Mouse (Mus musculus): ENCODE data around the gene Slc24a3.

Slc24a3 gene

DNA sequence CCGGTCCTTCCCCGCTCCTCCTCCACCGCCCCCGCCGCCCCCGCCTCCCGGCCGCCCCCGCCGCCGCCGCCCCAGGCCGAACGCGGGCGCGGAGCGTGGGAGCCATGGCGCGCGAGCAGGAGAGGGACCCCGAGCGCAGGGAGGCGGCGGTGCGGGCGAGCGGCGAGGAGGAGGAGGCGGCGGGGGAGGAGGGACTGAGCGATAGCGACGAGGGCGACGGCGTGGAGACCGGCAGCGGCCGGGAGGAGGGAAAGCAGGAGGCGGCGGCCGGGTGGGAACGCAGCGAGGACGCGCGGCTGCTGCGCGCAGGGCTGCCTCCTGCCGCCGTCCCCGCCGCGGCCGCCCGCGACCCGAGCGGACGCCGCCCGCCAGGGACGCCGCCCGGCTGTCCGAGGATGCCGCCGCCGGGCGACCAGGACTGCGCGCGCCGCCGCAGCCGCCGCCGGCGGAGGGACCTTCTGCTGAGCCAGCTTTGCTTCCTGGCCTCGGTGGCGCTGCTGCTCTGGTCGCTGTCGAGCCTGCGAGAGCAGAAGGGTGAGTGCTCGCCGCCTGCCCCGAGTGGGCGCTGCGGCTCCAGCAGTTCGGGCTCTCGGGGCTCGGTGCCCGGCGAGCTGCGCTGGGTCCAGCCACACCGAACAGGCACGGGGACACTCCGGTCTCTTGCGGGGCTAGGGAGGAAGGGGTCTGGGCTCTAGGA lies at the start of gene Slc24a3:
Slc24a3 (plus strand) TSS at position 91 of the 697 bp plus-strand sequence.
- DNase-seq: peak; percentile 78 to 85

DNA sequence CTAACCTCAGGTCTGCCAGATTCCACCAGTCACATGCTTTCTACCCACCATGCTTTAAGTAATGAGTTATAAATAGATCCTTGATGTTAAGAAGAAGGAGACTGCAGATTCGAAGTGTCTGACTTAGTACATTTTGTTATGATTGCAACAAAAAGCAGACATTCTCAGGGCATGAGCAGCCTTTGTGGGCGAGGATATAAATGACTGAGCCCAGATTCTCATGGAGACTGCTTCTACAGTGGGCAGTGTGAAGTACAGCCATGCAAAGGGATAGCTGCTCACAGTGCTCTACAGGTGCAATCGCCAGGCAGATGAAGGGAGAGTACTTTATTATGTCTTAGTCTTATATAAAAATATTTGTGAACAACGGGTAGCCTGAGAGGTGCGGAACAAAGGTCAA lies 49.8 kb upstream of the Slc24a3 start:
- no peak for DNase-seq

DNA sequence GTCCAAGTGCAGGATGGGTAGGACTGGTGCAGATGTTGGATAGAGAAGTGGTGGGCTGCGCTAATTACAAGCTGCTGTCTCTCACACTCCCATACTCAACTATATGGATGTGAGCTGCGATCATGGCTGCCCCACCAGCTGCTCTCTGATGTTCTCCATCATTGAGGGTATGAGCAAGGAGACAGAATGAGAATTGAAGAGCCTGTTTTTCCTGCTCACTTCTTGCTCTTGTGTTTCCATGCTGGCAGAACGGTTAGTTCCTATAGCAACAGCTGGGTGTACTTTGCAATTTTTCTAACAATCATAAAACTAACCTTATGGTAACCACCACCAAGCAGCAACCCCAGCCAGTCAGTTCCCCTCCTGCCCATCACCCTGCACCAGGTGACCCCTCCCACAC lies 39.8 kb upstream of the Slc24a3 start:
- no peak for DNase-seq

DNA sequence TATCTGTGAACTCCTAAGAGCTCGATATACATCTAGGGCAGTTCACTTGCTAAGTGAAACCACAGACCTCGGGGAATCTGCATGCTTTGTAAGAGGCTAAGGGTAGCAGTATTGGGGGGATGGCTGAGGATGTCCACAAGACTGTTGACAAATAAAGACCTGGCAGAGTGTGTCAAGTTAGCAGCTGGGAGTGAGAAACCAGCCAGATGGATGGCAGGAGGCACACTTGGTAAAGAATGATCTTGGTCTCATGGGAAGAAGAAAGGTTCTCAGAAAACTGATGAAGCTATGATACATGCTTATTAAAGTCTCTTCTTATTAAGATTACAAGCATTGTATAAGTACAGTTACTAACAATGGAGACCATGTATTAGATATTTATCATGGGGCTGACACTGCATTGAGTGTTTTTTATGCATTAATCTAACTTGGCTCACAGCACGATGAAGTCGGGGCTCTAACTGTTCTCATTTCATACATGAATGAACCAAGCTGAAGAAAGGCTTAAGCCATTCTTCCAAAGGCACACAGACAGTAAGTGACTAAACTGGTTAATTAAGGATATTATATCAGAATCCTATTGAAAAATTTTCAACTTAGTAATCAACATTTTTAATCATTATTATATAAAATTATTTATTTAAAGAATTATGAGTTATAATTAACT lies 30.8 kb upstream of the Slc24a3 start:
- DNase-seq: no peak

DNA sequence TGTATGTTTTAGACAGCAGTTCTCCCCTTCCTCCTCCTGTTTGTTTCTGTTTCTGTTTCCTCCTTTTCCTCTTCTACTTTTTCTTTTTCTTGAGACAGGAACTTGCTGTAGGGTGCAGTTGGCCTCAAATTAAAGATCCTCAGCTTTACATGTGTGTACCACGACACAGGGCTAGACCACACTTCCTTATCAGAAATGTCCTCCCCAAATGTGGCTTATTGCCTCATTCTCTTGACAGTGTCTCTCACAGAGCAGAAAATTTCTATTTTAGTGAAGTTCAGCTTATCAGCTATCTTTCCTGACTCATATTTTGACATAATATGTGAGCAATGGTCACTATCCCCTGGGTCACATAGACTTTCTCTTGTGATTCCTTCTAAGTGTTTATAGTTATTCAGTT lies 17.1 kb upstream of the Slc24a3 start:
- no peak for DNase-seq

DNA sequence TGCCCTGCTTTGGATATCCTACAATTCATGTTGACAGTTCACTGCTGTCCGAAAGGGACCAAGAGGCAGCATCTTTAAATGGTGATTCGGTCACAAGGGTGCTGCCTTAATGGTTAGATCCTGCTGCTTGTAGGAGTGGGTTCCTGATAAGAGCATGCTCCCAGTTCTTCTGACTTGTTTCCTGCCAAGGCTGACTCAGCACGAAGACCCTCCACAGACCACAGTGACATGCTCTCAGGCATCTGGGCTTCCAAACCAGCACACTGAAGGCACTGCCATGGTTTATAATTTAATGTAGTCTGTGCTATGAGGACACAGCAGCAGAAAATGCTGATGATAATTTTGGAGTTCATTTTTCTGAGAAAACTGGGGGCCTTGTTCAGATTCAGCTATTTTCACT lies 16.7 kb upstream of the Slc24a3 start:
- DNase-seq: no peak

DNA sequence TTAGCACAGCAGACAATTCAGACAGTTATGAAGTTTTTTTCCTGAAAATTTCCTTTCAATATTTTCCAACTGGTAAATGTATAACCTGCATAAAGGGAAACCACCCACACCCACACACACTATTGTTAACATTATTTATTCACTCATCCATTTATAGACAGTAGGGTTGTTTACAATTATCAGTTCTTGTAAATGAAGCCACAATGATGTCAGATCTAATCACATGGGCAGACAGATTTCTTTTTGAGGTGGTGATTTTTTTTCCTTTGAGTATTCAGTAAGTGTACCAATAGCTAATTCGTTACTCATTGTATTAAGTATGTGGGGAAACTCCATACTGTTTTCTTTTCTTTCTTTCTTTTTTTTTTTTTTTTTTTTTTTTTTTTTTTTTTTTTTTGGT lies 15.3 kb upstream of the Slc24a3 start:
- DNase-seq: no peak

DNA sequence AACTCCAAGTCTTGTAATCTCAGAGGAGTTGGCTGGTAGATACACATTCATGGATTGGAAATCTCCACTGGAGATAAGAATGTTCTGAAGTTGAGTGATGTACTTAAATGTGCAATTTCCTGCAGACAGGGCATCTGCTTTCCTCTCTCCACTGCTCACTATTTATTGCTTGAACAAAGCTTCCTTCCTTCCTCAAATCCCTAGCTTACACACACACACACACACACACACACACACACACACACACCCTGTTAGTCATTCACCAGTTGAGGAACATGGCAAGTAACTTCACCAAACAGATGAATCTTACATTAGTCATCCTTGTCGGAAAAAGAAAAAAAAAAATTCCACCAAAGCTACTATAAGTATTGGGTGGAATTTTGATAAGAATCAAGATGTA lies 8.6 kb upstream of the Slc24a3 start:
- no peak for DNase-seq

DNA sequence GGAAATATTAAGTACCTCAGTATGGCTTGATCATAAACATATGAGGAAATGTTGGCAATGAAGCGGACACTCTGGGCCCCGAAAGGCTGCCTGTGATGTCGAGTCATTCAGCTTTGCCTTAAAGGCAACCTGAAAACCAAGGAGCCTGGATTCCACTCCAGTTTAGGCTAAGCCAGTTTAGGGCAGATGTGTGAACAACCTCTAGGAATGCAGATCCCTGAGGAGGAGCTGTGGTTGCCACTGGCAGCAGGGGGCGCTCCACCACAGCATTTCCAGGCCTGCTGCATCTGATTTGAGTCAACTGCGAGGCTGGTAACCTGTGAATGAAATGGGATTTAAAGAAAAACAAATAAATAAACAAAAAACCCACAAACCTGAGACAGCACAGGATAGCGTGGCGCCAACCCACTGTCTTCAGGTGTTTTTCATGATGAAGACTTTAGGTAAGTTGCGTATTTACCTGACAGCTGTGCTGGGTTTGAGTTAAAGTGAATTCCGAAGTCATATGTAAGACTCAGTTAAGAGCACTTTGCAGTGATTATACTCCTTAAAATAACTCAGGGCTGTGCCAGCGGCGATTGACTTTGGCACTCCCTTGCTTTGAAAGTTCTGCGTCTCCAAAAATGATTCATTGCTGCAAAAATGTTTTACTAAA lies 6.4 kb upstream of the Slc24a3 start:
- DNase-seq: peak; percentile 88 to 89

DNA sequence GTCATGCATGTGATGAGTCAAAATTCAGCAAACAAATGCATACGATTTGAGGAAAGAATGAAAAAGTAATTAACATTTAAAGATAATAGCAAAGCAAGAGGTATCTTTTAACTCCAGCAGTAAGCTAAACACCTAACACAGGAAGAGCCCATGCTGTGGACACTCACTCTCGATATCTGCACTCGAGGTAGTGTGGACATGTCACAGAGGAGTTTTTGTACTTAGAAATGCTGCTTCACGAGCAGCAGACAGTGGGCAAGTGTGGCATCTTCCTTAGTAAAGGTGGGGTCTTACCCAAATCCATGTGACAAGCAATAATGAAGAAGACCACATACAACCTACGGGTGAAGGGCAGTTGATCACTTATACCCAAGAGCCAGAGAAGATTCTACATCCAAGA lies 3.5 kb upstream of the Slc24a3 start:
- no peak for DNase-seq

DNA sequence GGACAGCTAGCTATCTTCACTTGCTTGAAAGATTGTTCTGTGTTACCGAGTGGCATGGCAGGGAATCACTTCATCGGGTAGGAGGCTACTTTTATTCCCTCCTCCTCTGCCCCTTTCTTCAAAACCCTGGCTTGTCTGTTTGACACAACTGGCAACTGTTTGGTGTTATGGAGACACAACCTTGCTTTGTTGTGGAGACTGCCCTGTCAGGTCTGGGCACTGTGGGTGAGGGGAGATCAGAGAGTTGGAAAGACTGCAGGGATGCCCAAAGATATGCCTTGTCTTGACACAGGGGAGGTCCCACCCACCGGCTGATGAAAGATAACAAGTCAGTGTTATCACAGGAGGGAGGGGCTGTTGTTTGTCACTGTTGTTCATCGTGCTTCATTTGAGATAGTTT lies 3.0 kb upstream of the Slc24a3 start:
- no peak for DNase-seq

DNA sequence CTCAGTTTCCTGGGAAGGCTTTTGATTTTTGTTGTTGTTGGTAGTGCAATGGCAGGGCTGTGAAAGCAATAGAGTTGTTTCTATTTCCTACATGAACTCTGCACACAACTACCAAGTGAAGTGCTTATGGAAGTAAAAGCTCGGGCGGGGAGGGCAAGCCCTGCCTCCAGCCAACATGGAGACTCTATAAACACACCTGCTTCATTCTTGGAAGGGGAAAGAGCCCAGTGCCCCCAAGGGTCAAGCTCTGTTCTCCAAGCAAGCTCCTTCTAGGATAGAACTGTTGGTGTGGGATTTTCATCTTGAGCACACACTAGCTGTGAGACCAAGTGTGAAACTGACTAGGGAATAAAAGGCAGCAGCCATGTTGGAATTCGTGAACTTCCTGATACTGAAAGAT lies 2.5 kb upstream of the Slc24a3 start:
- no peak for DNase-seq

DNA sequence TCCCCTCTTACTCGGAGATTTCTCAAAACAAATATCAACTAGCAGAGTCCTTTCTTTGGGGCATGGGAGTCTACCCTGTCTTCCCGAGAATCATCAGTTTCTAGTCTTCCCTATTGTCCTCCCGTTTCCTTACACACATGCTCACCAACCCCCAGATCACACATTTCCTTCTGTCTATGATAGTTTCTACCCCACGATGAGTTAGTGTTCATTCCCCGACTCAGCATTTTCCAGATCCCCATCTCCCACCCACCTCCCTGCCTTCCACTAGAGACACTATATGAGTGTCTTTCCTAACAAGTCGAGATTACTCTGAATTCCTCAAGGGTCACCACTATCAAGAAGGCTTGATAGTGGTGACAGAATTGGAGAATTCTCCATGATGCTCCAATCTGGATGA lies 1.7 kb upstream of the Slc24a3 start:
- DNase-seq: no peak

DNA sequence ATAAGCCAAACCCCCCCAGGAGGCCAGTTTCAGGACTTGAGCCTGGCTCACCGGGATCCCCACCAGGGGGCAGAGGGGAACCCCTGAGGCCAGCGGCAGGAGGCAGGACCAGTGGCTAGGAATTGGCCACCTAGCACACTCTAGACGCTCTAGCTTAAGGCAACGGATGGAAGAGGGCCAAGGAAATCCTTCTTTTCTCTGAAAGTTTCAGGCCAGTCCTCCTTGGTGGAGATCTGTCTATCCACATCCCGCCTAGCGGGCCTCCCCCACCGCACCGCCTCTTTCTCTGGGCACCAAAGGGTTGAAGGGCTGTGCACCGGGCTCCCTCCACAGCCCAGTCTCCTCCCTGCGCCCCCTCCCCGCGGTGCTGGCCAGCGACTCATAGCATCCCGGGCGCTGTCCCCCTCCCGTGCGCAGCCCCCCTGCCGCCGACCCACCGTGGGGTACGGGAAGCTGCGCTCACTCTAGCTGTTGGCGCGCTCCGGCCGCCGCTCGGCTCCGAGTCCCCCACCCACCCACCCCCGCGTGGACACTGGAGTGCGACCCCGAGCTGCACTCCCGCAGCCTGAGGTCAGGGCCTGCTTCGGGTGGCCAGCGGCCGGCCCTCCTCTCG lies 397 bp upstream of the Slc24a3 start:
- peak; percentile 31 to 58 for DNase-seq

DNA sequence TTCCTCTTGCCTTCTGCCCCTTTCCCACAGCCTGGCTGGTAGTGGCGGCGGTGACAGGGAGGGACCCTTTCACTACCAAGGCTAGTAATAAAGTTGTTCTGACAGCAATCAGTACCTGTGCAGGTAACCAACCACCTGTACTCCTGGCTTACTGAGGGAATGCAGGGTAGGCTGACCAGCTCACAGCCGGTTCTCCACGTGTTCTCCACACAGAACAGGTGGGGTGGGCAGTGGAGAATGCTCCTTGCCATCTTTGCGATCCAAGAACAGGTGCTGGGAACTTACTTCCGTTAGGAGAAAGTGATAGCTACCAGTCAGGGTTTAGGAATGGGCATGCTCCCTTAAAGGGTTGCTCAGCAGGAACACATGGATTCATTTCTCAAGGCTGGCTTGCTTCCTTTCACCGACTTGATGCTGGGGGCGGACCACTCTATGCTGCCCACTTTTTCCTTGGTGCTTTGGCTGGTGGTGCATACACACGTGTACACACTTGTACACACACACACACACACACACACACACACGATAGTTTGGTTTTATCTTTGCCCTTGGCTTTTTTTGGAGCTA lies 934 bp downstream of the Slc24a3 start:
- no peak for DNase-seq

DNA sequence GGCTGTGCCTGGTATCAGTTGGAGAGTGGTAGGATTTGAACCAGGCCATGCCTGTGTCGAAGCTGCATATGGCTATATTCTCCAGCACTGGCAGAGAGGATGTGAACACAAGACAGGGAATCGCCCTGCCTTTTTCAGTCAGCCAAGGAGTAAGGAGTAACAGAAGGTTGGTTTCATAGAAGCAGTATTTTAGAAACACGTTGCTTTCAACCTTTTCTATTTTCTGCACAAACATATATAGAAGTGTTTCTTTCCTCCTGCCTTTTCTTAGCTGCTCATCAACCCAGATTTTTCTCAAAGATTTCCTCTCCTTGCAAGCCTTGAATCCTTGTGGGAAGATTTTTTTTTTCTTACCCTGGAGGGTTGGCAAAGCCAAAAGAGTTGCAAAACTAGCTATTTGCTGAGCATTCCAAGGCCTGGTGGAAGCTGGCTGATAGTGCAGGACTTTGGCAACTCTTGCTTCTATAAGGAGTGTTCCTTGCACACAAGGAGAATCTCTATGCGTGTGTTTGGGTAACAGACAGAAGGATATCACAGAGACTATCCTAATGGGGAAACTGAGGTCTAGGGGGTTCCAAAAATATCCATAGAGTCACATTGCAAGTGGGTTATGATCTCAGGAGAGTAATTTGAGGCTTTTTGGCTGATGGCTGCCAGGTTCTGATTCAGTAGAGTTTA lies 5.6 kb downstream of the Slc24a3 start:
- DNase-seq: no peak

DNA sequence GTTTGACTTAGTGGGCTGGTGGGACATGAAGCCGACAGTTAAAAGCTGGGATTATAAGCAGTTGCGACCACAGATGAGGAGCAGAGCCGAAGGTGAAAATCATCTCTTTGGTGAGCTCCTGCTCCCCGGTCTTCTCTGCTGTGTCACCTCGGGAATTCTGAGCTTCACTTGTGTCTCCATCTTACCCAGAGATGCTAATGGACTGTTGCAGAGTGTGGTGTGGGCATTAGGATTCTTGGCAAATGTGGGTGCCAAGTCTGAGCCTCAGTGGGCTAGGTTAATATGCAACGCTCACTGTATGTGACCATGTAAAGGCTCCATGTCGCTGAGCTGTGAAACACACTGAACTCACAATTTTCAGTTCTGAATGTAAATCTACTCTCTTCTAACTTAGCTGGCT lies 7.5 kb downstream of the Slc24a3 start:
- no peak for DNase-seq

DNA sequence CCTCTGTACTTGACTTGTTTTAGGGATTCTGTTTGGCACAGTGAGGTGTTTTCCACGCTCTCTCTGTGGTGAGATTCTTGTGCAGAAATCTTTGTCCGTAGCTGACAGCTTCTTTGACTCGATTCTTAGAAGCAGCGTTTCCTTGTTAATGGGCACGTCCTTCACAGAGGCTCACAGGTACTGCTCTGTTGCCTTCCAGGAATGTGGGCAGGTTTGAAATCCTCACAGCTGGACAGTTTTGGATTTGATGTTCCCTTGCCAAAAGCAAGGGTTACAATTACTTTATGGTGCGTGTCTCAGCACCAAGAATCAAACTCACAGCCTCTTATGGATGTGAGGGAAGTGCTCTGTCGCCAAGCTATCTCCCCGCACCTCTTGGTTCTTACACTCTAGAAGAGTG lies 14.9 kb downstream of the Slc24a3 start:
- DNase-seq: no peak

DNA sequence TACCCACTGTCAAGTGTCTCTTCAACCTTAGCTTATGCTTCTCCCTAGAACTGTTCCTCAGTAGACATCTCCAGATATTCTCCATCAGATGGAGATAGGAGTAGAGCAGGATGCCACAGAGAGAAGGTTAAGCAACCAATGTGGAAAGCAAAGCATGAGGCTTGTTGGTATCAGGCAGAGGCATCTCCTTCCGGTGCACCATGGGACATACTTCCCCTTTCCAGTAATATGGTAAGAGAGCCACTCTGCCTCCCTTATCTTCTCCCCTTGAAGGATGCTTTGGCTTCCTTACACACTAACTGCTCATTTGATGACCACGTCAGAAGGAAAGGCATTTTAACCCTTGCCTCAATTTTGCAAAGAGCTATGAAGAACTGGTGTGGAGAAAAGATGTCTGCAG lies 21.3 kb downstream of the Slc24a3 start:
- no peak for DNase-seq

DNA sequence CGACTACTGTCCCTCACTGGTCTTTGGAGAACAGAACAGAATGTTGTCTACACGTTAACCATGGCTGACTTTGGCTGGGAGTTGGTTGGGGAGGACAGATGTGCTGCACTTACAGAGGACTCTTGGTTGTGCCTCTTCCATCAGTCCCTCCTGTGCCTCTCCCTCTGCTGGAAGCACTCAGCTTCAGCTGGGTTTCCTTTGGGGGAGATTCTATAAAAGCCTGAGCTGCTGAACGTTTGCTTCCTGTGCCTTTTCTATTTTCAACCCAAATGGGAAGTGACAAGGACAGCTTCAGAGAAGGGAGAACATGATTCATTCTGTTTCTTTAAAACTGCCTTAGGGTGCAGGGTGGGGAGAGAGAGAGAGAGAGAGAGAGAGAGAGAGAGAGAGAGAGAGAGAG lies 28.5 kb downstream of the Slc24a3 start:
- DNase-seq: no peak

DNA sequence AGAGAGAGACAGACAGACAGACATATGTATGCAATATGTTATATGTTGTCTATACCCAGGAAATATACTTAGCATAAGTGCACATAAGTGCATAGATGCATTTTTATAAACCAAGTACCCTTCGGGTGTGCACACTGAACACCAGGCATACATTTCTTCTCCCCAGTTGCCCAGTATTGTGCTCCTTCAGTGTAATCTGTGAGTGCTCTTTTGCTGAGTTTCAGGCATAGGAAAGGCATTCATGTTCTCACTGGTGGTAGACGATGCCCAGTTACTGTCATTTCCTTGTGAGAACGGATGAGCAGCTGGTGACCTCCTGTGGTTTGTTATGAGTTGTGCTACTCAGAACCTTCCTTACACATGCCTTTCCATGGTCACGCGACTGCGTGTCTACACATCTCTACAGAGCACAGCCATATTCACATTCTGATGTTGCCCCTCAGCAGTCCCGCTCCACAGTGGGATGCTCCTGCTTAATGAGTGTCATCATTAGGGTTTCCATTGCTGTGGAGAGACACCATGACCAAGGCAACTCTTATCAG lies 29.0 kb downstream of the Slc24a3 start:
- no peak for DNase-seq

DNA sequence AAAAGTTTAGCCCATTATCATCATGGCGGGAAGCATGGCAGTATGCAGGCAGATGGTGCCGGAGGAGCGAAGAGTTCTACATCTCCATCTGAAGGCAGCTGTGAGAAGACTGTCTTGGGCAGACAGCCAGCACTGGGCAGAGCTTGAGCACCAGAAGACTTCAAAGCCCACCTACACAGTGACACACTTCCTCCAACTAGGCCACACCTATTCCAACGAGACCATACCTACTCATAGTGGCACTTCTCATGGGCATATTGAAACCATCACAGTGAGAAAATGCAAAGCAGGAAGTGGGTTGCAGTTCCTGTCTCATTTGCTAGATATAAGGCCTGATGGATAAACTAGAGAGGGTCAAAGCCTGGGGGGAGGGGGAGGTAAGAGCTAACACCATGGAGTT lies 29.5 kb downstream of the Slc24a3 start:
- no peak for DNase-seq

DNA sequence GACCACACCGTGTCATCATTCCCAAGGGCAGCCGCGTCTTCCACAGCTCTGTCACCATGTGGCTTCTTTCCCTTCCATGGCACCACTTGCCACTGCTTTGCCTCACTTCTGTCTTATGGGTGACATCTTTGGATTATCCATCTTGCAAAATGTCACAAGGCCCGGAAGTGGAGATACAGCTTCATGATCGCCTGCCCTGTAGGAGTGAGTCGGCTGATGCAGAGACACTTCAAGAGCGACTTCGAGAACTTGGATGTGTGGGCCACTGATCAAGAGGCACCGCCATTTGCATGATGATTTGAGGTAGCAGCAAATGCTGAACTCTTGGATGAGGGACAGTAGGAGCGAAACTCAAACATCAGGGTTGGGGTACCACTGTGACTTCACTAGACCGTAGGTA lies 46.0 kb downstream of the Slc24a3 start:
- DNase-seq: no peak

Measured in cerebellum, postnatal 36 days (tissue).